Mouse (Mus musculus) small intestine, adult 2 months (tissue): ENCODE measurements at regions not wholly inside any gene's neighbourhood (a gene's known extent, or its start where the extent isn't known, plus 50 kb on each side); places are given as distances from the start of the nearest gene placed in this dataset.
A peak's percentile ranks its signal among the peaks of the same experiment; 100 is the strongest.

Source experiments
- H3K27ac ChIP-seq: fragments of 200-500 bp; 2 replicates; pipeline ENCODE4 v1.5.1; 2012; ENCODE audit warnings: low read depth, low read length, control low read depth, inconsistent platforms; ENCODE audit not compliant: insufficient read depth
- H3K27me3 ChIP-seq: fragments of 200-500 bp; 2 replicates; pipeline ENCODE4 v1.6.1; 2012; ENCODE audit warnings: mild to moderate bottlenecking, moderate library complexity, low read length, inconsistent platforms; ENCODE audit not compliant: control insufficient read depth, insufficient read depth
- H3K36me3 ChIP-seq: fragments of 200-500 bp; 2 replicates; pipeline ENCODE4 v1.6.1; 2012; ENCODE audit warnings: mild to moderate bottlenecking, low read length, control low read depth, inconsistent platforms; ENCODE audit not compliant: control insufficient read depth, insufficient read depth
- H3K4me1 ChIP-seq: fragments of 200-500 bp; 2 replicates; pipeline ENCODE4 v1.6.1; 2012; ENCODE audit warnings: low read length, inconsistent platforms, mixed read lengths; ENCODE audit not compliant: control insufficient read depth, insufficient read depth, insufficient read length
- H3K4me3 ChIP-seq: fragments of 200-500 bp; 2 replicates; pipeline ENCODE4 v1.5.1; 2012; ENCODE audit warnings: low read depth, mild to moderate bottlenecking, control low read depth, inconsistent platforms, low read length, moderate library complexity
- CTCF ChIP-seq: fragments of 200-500 bp; IDR thresholded peaks from 2 replicates; pipeline ENCODE4 v1.5.1; 2012; ENCODE audit warnings: low read depth, mild to moderate bottlenecking, control low read depth, inconsistent platforms, low read length, moderate library complexity, mixed read lengths; ENCODE audit not compliant: insufficient replicate concordance, insufficient read length; ENCODE audit errors: extremely low read depth
- POLR2A ChIP-seq: fragments of 200-500 bp; IDR thresholded peaks from 2 replicates; pipeline ENCODE4 v1.6.1; 2012; ENCODE audit warnings: low read depth, mild to moderate bottlenecking, control low read depth, inconsistent platforms, low read length, moderate library complexity
- WGBS: fragments of 180-500 bp; shearing (Covaris S2); methylation state at CpG from one replicate; pipeline ENCODE4 v1.1.7; 2018; 5-methylcytosine and 5-hydroxymethylcytosine counted together

GRCm38 (mm10) chr14:99393611-99394010, 95.1 kb downstream of the Klf5 start:
- WGBS = 26% methylated on average over 8 of the region's 8 CpGs
- TF ChIP-seq CTCF (no peak), POLR2A (no peak)
- Histone ChIP-seq H3K27ac (peak overlapping the region; percentile 98), H3K4me1 (peaks cover 25% of the 10 kb centered on the region; the same call in 1 of the 2 replicates), H3K36me3 (no peaks in the 10 kb centered on the region), H3K27me3 (no peaks in the 10 kb centered on the region), H3K4me3 (0 out of 2 replicates have a peak overlapping the region, but pooled peaks have one; percentile 0)

- WGBS = 73% methylated on average over 6 of the region's 6 CpGs
- Histone ChIP-seq H3K27me3 (no peaks in the 10 kb centered on the region), H3K27ac (no peak overlapping the region), H3K36me3 (no peaks in the 10 kb centered on the region), H3K4me1 (peaks cover 13% of the 10 kb centered on the region; the same call in 1 of the 2 replicates), H3K4me3 (no peak overlapping the region)
- TF ChIP-seq CTCF (no peak), POLR2A (no peak)
Measured at GRCm38 (mm10) chr14:99403155-99403726, 104.8 kb downstream of the Klf5 start.

GRCm38 (mm10) chr14:99405228-99405627, 106.7 kb downstream of the Klf5 start:
- H3K4me1 ChIP-seq = peaks cover 4% of the 10 kb centered on the region; the same call in 1 of the 2 replicates
- no peaks in the 10 kb centered on the region for H3K27me3 ChIP-seq
- no peak overlapping the region for H3K4me3 ChIP-seq
- TF ChIP-seq CTCF (no peak), POLR2A (no peak)
- 75% methylated on average over 5 of the region's 5 CpGs for WGBS
- H3K27ac ChIP-seq = no peak overlapping the region
- H3K36me3 ChIP-seq = no peaks in the 10 kb centered on the region

GRCm38 (mm10) chr14:99411835-99412234, 113.3 kb downstream of the Klf5 start:
- H3K4me3 ChIP-seq = no peak overlapping the region
- H3K27me3 ChIP-seq = no peaks in the 10 kb centered on the region
- H3K4me1 ChIP-seq = no peaks in the 10 kb centered on the region
- H3K27ac ChIP-seq = no peak overlapping the region
- WGBS = 17% methylated on average over 5 of the region's 5 CpGs
- TF ChIP-seq POLR2A (no peak), CTCF (no peak)
- no peaks in the 10 kb centered on the region for H3K36me3 ChIP-seq

GRCm38 (mm10) chr14:99416169-99416568, 117.7 kb downstream of the Klf5 start:
- 32% methylated on average over 3 of the region's 3 CpGs for WGBS
- Histone ChIP-seq H3K4me3 (no peak overlapping the region), H3K27me3 (no peaks in the 10 kb centered on the region), H3K4me1 (no peaks in the 10 kb centered on the region), H3K27ac (no peak overlapping the region), H3K36me3 (no peaks in the 10 kb centered on the region)
- no peak for TF ChIP-seq POLR2A
- no peak for TF ChIP-seq CTCF

GRCm38 (mm10) chr14:99418970-99419369, 120.5 kb downstream of the Klf5 start:
- Histone ChIP-seq H3K27me3 (no peaks in the 10 kb centered on the region), H3K4me1 (no peaks in the 10 kb centered on the region), H3K27ac (no peak overlapping the region), H3K36me3 (no peaks in the 10 kb centered on the region), H3K4me3 (no peak overlapping the region)
- TF ChIP-seq CTCF = no peak
- TF ChIP-seq POLR2A = no peak
- 92% methylated on average over 5 of the region's 5 CpGs for WGBS

GRCm38 (mm10) chr14:99423334-99423733, 124.8 kb downstream of the Klf5 start:
- no peaks in the 10 kb centered on the region for H3K36me3 ChIP-seq
- H3K27me3 ChIP-seq = no peaks in the 10 kb centered on the region
- no peaks in the 10 kb centered on the region for H3K4me1 ChIP-seq
- H3K27ac ChIP-seq = no peak overlapping the region
- WGBS = 87% methylated on average over 7 of the region's 7 CpGs
- TF ChIP-seq CTCF = no peak
- TF ChIP-seq POLR2A = no peak
- no peak overlapping the region for H3K4me3 ChIP-seq
